Mouse (Mus musculus): Measurements from ENCODE around the gene Sox21.

Sox21 gene

GRCm38 (mm10) chr14:118236886-118237289 lies at the start of gene Sox21:
Gene Sox21 (minus strand): TSS chr14:118237030.
- DNase-seq (ENCODE audit: low spot score in 2 of 2), result no peak

- no peak for DNase-seq (ENCODE audit: low spot score in 2 of 2)
Observed at GRCm38 (mm10) chr14:118286096-118286495, 49.3 kb upstream of the Sox21 start.

- DNase-seq (ENCODE audit: low spot score in 2 of 2), result no peak
Observed at GRCm38 (mm10) chr14:118282917-118283316, 46.1 kb upstream of the Sox21 start.

- DNase-seq (ENCODE audit: low spot score in 2 of 2), result no peak
Observed at GRCm38 (mm10) chr14:118282272-118282671, 45.4 kb upstream of the Sox21 start.

- DNase-seq (ENCODE audit: low spot score in 2 of 2), result no peak
Observed at GRCm38 (mm10) chr14:118277704-118278498, 41.1 kb upstream of the Sox21 start.

- DNase-seq (ENCODE audit: low spot score in 2 of 2), result no peak
Observed at GRCm38 (mm10) chr14:118272594-118273555, 36.0 kb upstream of the Sox21 start.

GRCm38 (mm10) chr14:118268849-118269248 lies 32.0 kb upstream of the Sox21 start:
- no peak for DNase-seq (ENCODE audit: low spot score in 2 of 2)

GRCm38 (mm10) chr14:118266660-118267059 lies 29.8 kb upstream of the Sox21 start, which contains the start of gene Gm9376:
Gene Gm9376 (plus strand): TSS chr14:118266960.
- DNase-seq (ENCODE audit: low spot score in 2 of 2), result no peak

- DNase-seq (ENCODE audit: low spot score in 2 of 2), result no peak
Observed at GRCm38 (mm10) chr14:118253381-118253780, 16.6 kb upstream of the Sox21 start.

- DNase-seq (ENCODE audit: low spot score in 2 of 2), result no peak
Observed at GRCm38 (mm10) chr14:118241416-118241815, 4.6 kb upstream of the Sox21 start.

GRCm38 (mm10) chr14:118239351-118239750 lies 2.5 kb upstream of the Sox21 start:
- no peak for DNase-seq (ENCODE audit: low spot score in 2 of 2)

- no peak for DNase-seq (ENCODE audit: low spot score in 2 of 2)
Observed at GRCm38 (mm10) chr14:118237786-118238185, 956 bp upstream of the Sox21 start.

- peak in 1 of 2 experiments; percentile 64 for DNase-seq (ENCODE audit: low spot score in 2 of 2)
Observed at GRCm38 (mm10) chr14:118235973-118236885, 601 bp downstream of the Sox21 start.

GRCm38 (mm10) chr14:118235361-118235972 lies 1.4 kb downstream of the Sox21 start:
- DNase-seq (ENCODE audit: low spot score in 2 of 2), result peak in 1 of 2 experiments; percentile 67

- no peak for DNase-seq (ENCODE audit: low spot score in 2 of 2)
Observed at GRCm38 (mm10) chr14:118234541-118235210, 2.2 kb downstream of the Sox21 start.

GRCm38 (mm10) chr14:118233786-118234540 lies 2.9 kb downstream of the Sox21 start:
- DNase-seq (ENCODE audit: low spot score in 2 of 2), result no peak

- no peak for DNase-seq (ENCODE audit: low spot score in 2 of 2)
Observed at GRCm38 (mm10) chr14:118232381-118232970, 4.4 kb downstream of the Sox21 start.

GRCm38 (mm10) chr14:118226471-118227155 lies 10.2 kb downstream of the Sox21 start:
- no peak for DNase-seq (ENCODE audit: low spot score in 2 of 2)

GRCm38 (mm10) chr14:118225911-118226310 lies 10.9 kb downstream of the Sox21 start:
- no peak for DNase-seq (ENCODE audit: low spot score in 2 of 2)
